ENCODE assay signal across 9 mouse cellular contexts in the genomic region with DNA sequence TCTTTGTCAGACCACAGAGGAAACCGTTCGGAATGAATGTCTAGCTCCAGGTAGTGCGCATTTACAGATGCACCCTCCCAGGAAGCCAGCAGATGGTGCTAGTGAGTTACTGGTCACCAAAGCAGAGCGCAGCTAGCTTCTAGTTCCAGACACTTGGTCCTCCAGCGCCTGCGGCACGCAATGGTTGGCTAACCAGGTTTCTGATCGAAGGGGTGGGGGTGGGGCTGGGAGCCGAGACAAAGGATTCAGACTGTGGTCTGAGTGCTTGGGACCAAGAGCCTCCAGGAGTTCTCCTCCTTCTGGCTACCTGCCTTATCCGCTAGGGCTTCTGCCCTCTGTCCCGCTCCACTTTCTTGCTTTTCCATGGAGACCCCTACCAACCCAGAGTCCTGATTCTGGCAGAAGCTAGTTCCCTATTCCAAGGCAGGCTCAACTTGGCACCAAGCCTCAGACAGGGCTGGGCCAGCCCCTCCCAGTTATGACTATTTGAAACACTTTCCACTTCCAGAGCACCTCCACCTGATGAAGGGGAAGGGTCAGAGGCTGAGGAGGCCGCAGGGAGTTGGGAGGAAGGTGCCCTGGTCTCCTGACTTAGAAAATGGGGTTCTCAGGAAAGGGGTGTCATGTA. TPM values are rescaled to one million over a fixed set of nuclear protein-coding genes. Genes with fewer than 3 reads are reported as not detected.
A peak's percentile ranks its signal among the peaks of the same experiment; 100 is the strongest.
DNase-seq lines count a peak whose midpoint lies in the region; ATAC-seq and TF ChIP-seq lines count a peak whose summit lies in the region.
"Had no signal": no experiment of that assay in that cellular context is flagged by ENCODE, and none has a peak within 500 bp of the region (broad histone marks: within the 10 kb centered on the region; RNA-seq: fewer than 3 reads in every experiment).

No protein-coding gene starts in this region.

- H3K4me3 ChIP-seq in MEL (ENCODE audit: control insufficient read depth in 1 of 2, insufficient read depth in 1 of 2, low read depth in 2 of 2, low read length in 2 of 2): peak overlapping the region; percentile 6 to 49; a peak in 1 of 4 replicates
- H3K4me3 ChIP-seq in forebrain, embryonic 16.5 days (replicated peaks; ENCODE audit: low read length): no peak overlapping the region
- no peak overlapping the region for H3K4me3 ChIP-seq in hindbrain, embryonic 11.5 days (ENCODE audit: low read depth, low read length)
- no peak overlapping the region for H3K4me3 ChIP-seq in lung, embryonic 15.5 days
- H3K4me3 ChIP-seq in olfactory bulb, adult 2 months (ENCODE audit: insufficient read depth, low read depth, low read length): no peak overlapping the region

- no peak overlapping the region for H3K9ac ChIP-seq in MEL (ENCODE audit: control insufficient read depth, low read depth, low read length, poor library complexity, severe bottlenecking)
- no peak overlapping the region; the same call in 1 of the 2 replicates for H3K9ac ChIP-seq in forebrain, embryonic 16.5 days (replicated peaks; ENCODE audit: low read depth, low read length)
- peak overlapping the region; percentile 49; the same call in 1 of the 2 replicates for H3K9ac ChIP-seq in hindbrain, embryonic 11.5 days (ENCODE audit: low read depth, low read length)
- H3K9ac ChIP-seq in lung, embryonic 15.5 days: no peak overlapping the region

- H3K27ac ChIP-seq in MEL (ENCODE audit: control insufficient read depth, low read depth, low read length): no peak overlapping the region
- no peak overlapping the region for H3K27ac ChIP-seq in forebrain, embryonic 16.5 days (ENCODE audit: low read length)
- peak overlapping the region; percentile 47; the same call in 1 of the 2 replicates for H3K27ac ChIP-seq in hindbrain, embryonic 11.5 days (ENCODE audit: low read depth, low read length)
- H3K27ac ChIP-seq in lung, embryonic 15.5 days: no peak overlapping the region
- no peak overlapping the region for H3K27ac ChIP-seq in olfactory bulb, adult 2 months (ENCODE audit: insufficient read depth, low read depth, low read length)

- TF ChIP-seq CTCF in MEL (IDR thresholded peaks at IDR 0.05 in 2 of 3, conservative IDR thresholded peaks at IDR 0.05 in 1 of 3; ENCODE audit: control insufficient read depth in 1 of 3, insufficient read depth in 1 of 3, low read depth in 2 of 3, low read length in 3 of 3, poor library complexity in 1 of 3, severe bottlenecking in 1 of 3): peak; percentile 86 to 93 (median 92)
- TF ChIP-seq CTCF in olfactory bulb, adult 2 months (IDR thresholded peaks at IDR 0.05; ENCODE audit: insufficient read depth, low read depth, low read length): peak; percentile 71

- peaks cover 0 to 5% of the 10 kb centered on the region in 2 experiments; a peak in 2 of 4 replicates for H3K36me3 ChIP-seq in MEL (ENCODE audit: control insufficient read depth in 1 of 2, insufficient read depth in 2 of 2, low read length in 2 of 2)
- no peaks in the 10 kb centered on the region for H3K36me3 ChIP-seq in forebrain, embryonic 16.5 days (ENCODE audit: control insufficient read depth, insufficient read depth)
- H3K36me3 ChIP-seq in hindbrain, embryonic 11.5 days (ENCODE audit: control insufficient read depth, insufficient read depth, low read length): no peaks in the 10 kb centered on the region
- H3K36me3 ChIP-seq in lung, embryonic 15.5 days: no peaks in the 10 kb centered on the region

- DNase-seq in MEL (ENCODE audit: low read depth, low spot score): peak; percentile 87
- peak; percentile 81 to 86 for DNase-seq in cerebellum, adult 18-20 months
- peak; percentile 90 for DNase-seq in hindbrain, embryonic 11.5 days (ENCODE audit: low spot score)
- DNase-seq in layer of hippocampus, adult 9-11 months: peak; percentile 52
- peak; percentile 60 for DNase-seq in testis, postnatal 14 days (ENCODE audit: low spot score)

- no peak for TF ChIP-seq EP300 in MEL (IDR thresholded peaks at IDR 0.05; ENCODE audit: low read depth in 1 of 2, low read length in 2 of 2)

- peak; percentile 80 for TF ChIP-seq RAD21 in MEL (IDR thresholded peaks at IDR 0.05; ENCODE audit: low read depth, low read length)

- ATAC-seq in forebrain, embryonic 16.5 days: peak; percentile 48
- peak; percentile 62 for ATAC-seq in hindbrain, embryonic 11.5 days (ENCODE audit: low FRiP score)
- ATAC-seq in lung, embryonic 15.5 days (ENCODE audit: borderline replicate concordance, extremely low read depth, low FRiP score, low TSS enrichment): peak; percentile 42

- H3K79me2 ChIP-seq in MEL (ENCODE audit: control insufficient read depth, insufficient read depth, low read length, poor library complexity): no peaks in the 10 kb centered on the region

- peaks cover 3 to 13% of the 10 kb centered on the region in 2 experiments; a peak in 3 of 4 replicates for H3K4me1 ChIP-seq in MEL (ENCODE audit: control insufficient read depth in 1 of 2, insufficient read depth in 2 of 2, low read length in 2 of 2)
- peaks cover 20% of the 10 kb centered on the region for H3K4me1 ChIP-seq in forebrain, embryonic 16.5 days (replicated peaks; ENCODE audit: control insufficient read depth, insufficient read depth, low read length)
- peaks cover 21% of the 10 kb centered on the region for H3K4me1 ChIP-seq in hindbrain, embryonic 11.5 days (replicated peaks; ENCODE audit: control insufficient read depth, insufficient read depth, low read length)
- H3K4me1 ChIP-seq in lung, embryonic 15.5 days: peaks cover 54% of the 10 kb centered on the region
- H3K4me1 ChIP-seq in olfactory bulb, adult 2 months (ENCODE audit: control insufficient read depth, insufficient read depth, low read length): peaks cover 14% of the 10 kb centered on the region

- no peaks in the 10 kb centered on the region for H3K27me3 ChIP-seq in MEL (ENCODE audit: control insufficient read depth in 1 of 2, insufficient read depth in 2 of 2, low read length in 2 of 2)
- peaks cover 22% of the 10 kb centered on the region for H3K27me3 ChIP-seq in forebrain, embryonic 16.5 days (replicated peaks; ENCODE audit: control insufficient read depth, insufficient read depth, low read length)
- H3K27me3 ChIP-seq in hindbrain, embryonic 11.5 days (ENCODE audit: control insufficient read depth, insufficient read depth, low read length): peaks cover 2% of the 10 kb centered on the region; the same call in 1 of the 2 replicates
- no peaks in the 10 kb centered on the region for H3K27me3 ChIP-seq in lung, embryonic 15.5 days

- TF ChIP-seq POLR2A in MEL (IDR thresholded peaks at IDR 0.05; ENCODE audit: control insufficient read depth in 1 of 2, insufficient read depth in 1 of 2, low read depth in 1 of 2, low read length in 2 of 2, poor library complexity in 1 of 2): no peak
- TF ChIP-seq POLR2A in olfactory bulb, adult 2 months (IDR thresholded peaks at IDR 0.05; ENCODE audit: insufficient read depth, low read depth, low read length): no peak

- peak overlapping the region; percentile 35 for H3K4me2 ChIP-seq in forebrain, embryonic 16.5 days (ENCODE audit: low read length)
- H3K4me2 ChIP-seq in hindbrain, embryonic 11.5 days (replicated peaks; ENCODE audit: low read depth, low read length): peak overlapping the region; percentile 38
- peak overlapping the region; percentile 55 for H3K4me2 ChIP-seq in lung, embryonic 15.5 days

- 8% methylated on average over 12 of the region's 12 CpGs for WGBS in forebrain, embryonic 16.5 days
- 10% methylated on average over 12 of the region's 12 CpGs for WGBS in hindbrain, embryonic 11.5 days
- 13% methylated on average over 12 of the region's 12 CpGs for WGBS in lung, embryonic 15.5 days
- WGBS in olfactory bulb, adult 2 months: 14% methylated on average over 12 of the region's 12 CpGs

- no peaks in the 10 kb centered on the region for H3K9me3 ChIP-seq in MEL (replicated peaks; ENCODE audit: insufficient read depth, low read length)
- no peaks in the 10 kb centered on the region for H3K9me3 ChIP-seq in forebrain, embryonic 16.5 days (ENCODE audit: control insufficient read depth, low read length)
- H3K9me3 ChIP-seq in hindbrain, embryonic 11.5 days (ENCODE audit: control insufficient read depth, low read length): no peaks in the 10 kb centered on the region
- H3K9me3 ChIP-seq in lung, embryonic 15.5 days: no peaks in the 10 kb centered on the region

RNA-seq across cellular contexts. Expression of a gene that starts 2.4 kb away (rescaled TPM):
- total RNA-seq in MEL (2012; rRNA removed): 0.27 TPM in 1 of 2 replicates, not detected in the other
- polyA plus RNA-seq in MEL (2012; ENCODE audit: insufficient read depth in 1 of 2, insufficient read length in 2 of 2, low read depth in 1 of 2, low replicate concordance in 2 of 2, missing spikeins in 1 of 2): 1 to 10 TPM in 1 of 2 experiments, not detected in 1; 2.1 TPM
- polyA plus RNA-seq in forebrain, embryonic 16.5 days (2015; fragmentation: Nextera tagmentation; extraction: Ambion mirVana): 0.35 and 0.48 TPM in 2 replicates
- 19.6 and 21.1 TPM in 2 replicates for polyA plus RNA-seq in hindbrain, embryonic 11.5 days (2014; fragmentation: Nextera tagmentation; extraction: Ambion mirVana)
- polyA plus RNA-seq in lung, embryonic 15.5 days (2015; fragmentation: Nextera tagmentation; extraction: Ambion mirVana): 2.6 and 2.8 TPM in 2 replicates
- polyA plus RNA-seq in olfactory bulb, adult 2 months (2012; ENCODE audit: insufficient read depth, insufficient read length, low replicate concordance, missing spikeins): not detected in 2 replicates
- total RNA-seq: layer of hippocampus, adult 8-10 months had no signal

RNA-seq across cellular contexts. Expression of a gene that starts 19.4 kb away (rescaled TPM):
- total RNA-seq in MEL (2012; rRNA removed): 4.7 and 4.9 TPM in 2 replicates
- 10 to 100 TPM in 1 of 2 experiments, not detected in 1; 11.5 TPM for polyA plus RNA-seq in MEL (2012; ENCODE audit: insufficient read depth in 1 of 2, insufficient read length in 2 of 2, low read depth in 1 of 2, low replicate concordance in 2 of 2, missing spikeins in 1 of 2)
- polyA plus RNA-seq in forebrain, embryonic 16.5 days (2015; fragmentation: Nextera tagmentation; extraction: Ambion mirVana): 26.3 and 33.3 TPM in 2 replicates
- 19.0 and 19.7 TPM in 2 replicates for polyA plus RNA-seq in hindbrain, embryonic 11.5 days (2014; fragmentation: Nextera tagmentation; extraction: Ambion mirVana)
- 44.0 and 50.9 TPM in 2 replicates for polyA plus RNA-seq in lung, embryonic 15.5 days (2015; fragmentation: Nextera tagmentation; extraction: Ambion mirVana)
- not detected in 2 replicates for polyA plus RNA-seq in olfactory bulb, adult 2 months (2012; ENCODE audit: insufficient read depth, insufficient read length, low replicate concordance, missing spikeins)

RNA-seq across cellular contexts. Expression of a gene that starts 44.8 kb away (rescaled TPM):
- 0.42 and 0.81 TPM in 2 replicates for total RNA-seq in MEL (2012; rRNA removed)
- 1 to 10 TPM in 1 of 2 experiments, not detected in 1; 1.7 TPM for polyA plus RNA-seq in MEL (2012; ENCODE audit: insufficient read depth in 1 of 2, insufficient read length in 2 of 2, low read depth in 1 of 2, low replicate concordance in 2 of 2, missing spikeins in 1 of 2)
- 28.9 and 56.5 TPM in 2 replicates for polyA plus RNA-seq in forebrain, embryonic 16.5 days (2015; fragmentation: Nextera tagmentation; extraction: Ambion mirVana)
- polyA plus RNA-seq in hindbrain, embryonic 11.5 days (2014; fragmentation: Nextera tagmentation; extraction: Ambion mirVana): 206 and 218 TPM in 2 replicates
- polyA plus RNA-seq in lung, embryonic 15.5 days (2015; fragmentation: Nextera tagmentation; extraction: Ambion mirVana): 63.3 and 63.6 TPM in 2 replicates
- not detected in 2 replicates for polyA plus RNA-seq in olfactory bulb, adult 2 months (2012; ENCODE audit: insufficient read depth, insufficient read length, low replicate concordance, missing spikeins)

RNA-seq across cellular contexts. Expression of a gene that starts 49.7 kb away (rescaled TPM):
- total RNA-seq in MEL (2012; rRNA removed): 43.0 and 51.1 TPM in 2 replicates
- polyA plus RNA-seq in MEL (2012; ENCODE audit: insufficient read depth in 1 of 2, insufficient read length in 2 of 2, low read depth in 1 of 2, low replicate concordance in 2 of 2, missing spikeins in 1 of 2): 10 to 100 TPM in 1 of 2 experiments, not detected in 1; 83.8 TPM
- polyA plus RNA-seq in forebrain, embryonic 16.5 days (2015; fragmentation: Nextera tagmentation; extraction: Ambion mirVana): 193 and 203 TPM in 2 replicates
- 141 and 155 TPM in 2 replicates for polyA plus RNA-seq in hindbrain, embryonic 11.5 days (2014; fragmentation: Nextera tagmentation; extraction: Ambion mirVana)
- polyA plus RNA-seq in lung, embryonic 15.5 days (2015; fragmentation: Nextera tagmentation; extraction: Ambion mirVana): 80.8 and 82.1 TPM in 2 replicates
- not detected in 2 replicates for polyA plus RNA-seq in olfactory bulb, adult 2 months (2012; ENCODE audit: insufficient read depth, insufficient read length, low replicate concordance, missing spikeins)

Comparison
In these comparisons a context has a peak if more than half of its experiments do, and no peak if none do; other contexts are left out.
1. H3K4me3 ChIP-seq: peak in MEL (2 of 2); none in forebrain, embryonic 16.5 days (single experiment), hindbrain, embryonic 11.5 days (single experiment), lung, embryonic 15.5 days (single experiment) and olfactory bulb, adult 2 months (single experiment).
2. RNA of a gene that starts 44.8 kb away (polyA plus RNA-seq): 206 to 218 TPM in hindbrain, embryonic 11.5 days, 63.3 to 63.6 TPM in lung, embryonic 15.5 days and 28.9 to 56.5 TPM in forebrain, embryonic 16.5 days; 1.7 TPM in MEL and not detected in olfactory bulb, adult 2 months; every median in the first group is over 10 times any median in the second.
3. Peak in every context shown above with its lines, with median percentiles within 50 percentile points of each other: DNase-seq, ATAC-seq and H3K4me2 ChIP-seq.